Mouse (Mus musculus) CH12.LX (cell line): ENCODE results near the gene Lrtm2. TPM values are rescaled to one million over a fixed set of nuclear protein-coding genes. Genes with fewer than 3 reads are reported as not detected.

ENCODE experiments used
- DNase-seq: peaks from one replicate; pipeline ENCODE4 v3.0.0-alpha.2; 2013; ENCODE audit errors: extremely low read depth
- H3K27ac ChIP-seq: 2 replicates; pipeline ENCODE4 v1.5.1; 2012; ENCODE audit warnings: low read depth, mild to moderate bottlenecking, control low read depth, moderate library complexity; ENCODE audit not compliant: insufficient read depth
- H3K27me3 ChIP-seq: replicated peaks from 2 replicates; pipeline ENCODE3; 2012; ENCODE audit warnings: inconsistent platforms
- H3K36me3 ChIP-seq, 2 experiments: replicated peaks in 1 of 2; 2 replicates each; pipeline versions ENCODE3 to v1.6.1; 2012; ENCODE audit warnings: inconsistent platforms in 1 of 2, low read length in 1 of 2, mild to moderate bottlenecking in 1 of 2, mixed read lengths in 1 of 2, moderate library complexity in 1 of 2; ENCODE audit not compliant: control insufficient read depth in 1 of 2, insufficient read depth in 1 of 2
- H3K4me1 ChIP-seq, 2 experiments: 2 replicates each; pipeline ENCODE4 v1.6.1; 2012; ENCODE audit warnings: inconsistent platforms in 1 of 2, moderate library complexity in 1 of 2; ENCODE audit not compliant: insufficient read depth in 2 of 2, control insufficient read depth in 1 of 2
- H3K4me2 ChIP-seq: 2 replicates; pipeline ENCODE4 v1.6.1; 2012; ENCODE audit warnings: low read depth, mild to moderate bottlenecking, control low read depth; ENCODE audit not compliant: poor library complexity, insufficient read depth, severe bottlenecking
- H3K4me3 ChIP-seq, 3 experiments: fragments of 150-350 bp in 1 of 3; sonication (generic) in 1 of 3; replicated peaks in 1 of 3; 2 replicates each; pipeline versions ENCODE3 to v1.5.1; 2011 to 2012; ENCODE audit warnings: low read depth in 2 of 3, low read length in 2 of 3, mild to moderate bottlenecking in 2 of 3, moderate library complexity in 2 of 3, control low read depth in 1 of 3, improper control_type of control experiment in 1 of 3, inconsistent platforms in 1 of 3, mixed read lengths in 1 of 3; ENCODE audit not compliant: poor library complexity in 1 of 3
- H3K79me2 ChIP-seq: replicated peaks from 2 replicates; pipeline ENCODE4 v1.6.1; 2012; ENCODE audit warnings: mild to moderate bottlenecking, moderate library complexity; ENCODE audit not compliant: control insufficient read depth, poor library complexity, insufficient read depth, severe bottlenecking; ENCODE audit errors: extremely low read depth
- H3K9ac ChIP-seq: 2 replicates; pipeline ENCODE4 v1.6.1; 2012; ENCODE audit warnings: low read depth, mild to moderate bottlenecking, control low read depth, moderate library complexity; ENCODE audit not compliant: insufficient read depth
- H3K9me3 ChIP-seq: replicated peaks from 2 replicates; pipeline ENCODE3; 2012; ENCODE audit warnings: low read length, inconsistent platforms, mixed read lengths
- BHLHE40 ChIP-seq: IDR thresholded peaks from 2 replicates; pipeline ENCODE4 v1.6.1; 2011; ENCODE audit warnings: mild to moderate bottlenecking, low read depth, low read length, improper control_type of control experiment
- CHD1 ChIP-seq: IDR thresholded peaks from 2 replicates; pipeline ENCODE4 v1.6.1; 2012; ENCODE audit warnings: low read depth, low read length, improper control_type of control experiment, inconsistent platforms
- EP300 ChIP-seq: IDR thresholded peaks from 2 replicates; pipeline ENCODE4 v1.6.1; 2011; ENCODE audit warnings: low read length, improper control_type of control experiment
- ETS1 ChIP-seq: conservative IDR thresholded peaks from 2 replicates; pipeline ENCODE4 v1.6.1; 2012; ENCODE audit warnings: low read depth, mild to moderate bottlenecking, inconsistent platforms, low read length, improper control_type of control experiment, moderate library complexity
- IRF4 ChIP-seq: IDR thresholded peaks from 2 replicates; pipeline ENCODE4 v1.6.1; 2014; ENCODE audit warnings: low read depth, mild to moderate bottlenecking, inconsistent platforms, low read length, improper control_type of control experiment
- JUN ChIP-seq: IDR thresholded peaks from 2 replicates; pipeline ENCODE4 v1.6.1; 2011; ENCODE audit warnings: low read depth, mild to moderate bottlenecking, low read length, improper control_type of control experiment, moderate library complexity; ENCODE audit not compliant: insufficient read depth
- MAX ChIP-seq: IDR thresholded peaks from 2 replicates; pipeline ENCODE4 v1.6.1; 2011; ENCODE audit warnings: low read length, improper control_type of control experiment
- MXI1 ChIP-seq: IDR thresholded peaks from 2 replicates; pipeline ENCODE4 v1.6.1; 2011; ENCODE audit warnings: mild to moderate bottlenecking, low read depth, low read length, improper control_type of control experiment
- MYC ChIP-seq: IDR thresholded peaks from 2 replicates; pipeline ENCODE4 v1.6.1; 2011; ENCODE audit warnings: low read depth, mild to moderate bottlenecking, improper control_type of control experiment, low read length
- NRF1 ChIP-seq: IDR thresholded peaks from 2 replicates; pipeline ENCODE4 v1.6.1; 2014; ENCODE audit warnings: low read depth, mild to moderate bottlenecking, inconsistent platforms, low read length, improper control_type of control experiment, moderate library complexity
- POLR2AphosphoS2 ChIP-seq: IDR thresholded peaks from 2 replicates; pipeline ENCODE4 v1.6.1; 2011; ENCODE audit warnings: low read depth, low read length, improper control_type of control experiment
- RAD21 ChIP-seq: IDR thresholded peaks from 2 replicates; pipeline ENCODE4 v1.6.1; 2011; ENCODE audit warnings: low read depth, mild to moderate bottlenecking, low read length, improper control_type of control experiment, moderate library complexity
- TBP ChIP-seq: conservative IDR thresholded peaks from 2 replicates; pipeline ENCODE4 v1.6.1; 2011; ENCODE audit warnings: low read depth, low read length, improper control_type of control experiment
- USF2 ChIP-seq: conservative IDR thresholded peaks from 2 replicates; pipeline ENCODE4 v1.6.1; 2011; ENCODE audit warnings: low read depth, low read length, improper control_type of control experiment
- ZC3H11A ChIP-seq: IDR thresholded peaks from 2 replicates; pipeline ENCODE4 v1.6.1; 2012; ENCODE audit warnings: low read depth, mild to moderate bottlenecking, inconsistent platforms, low read length, improper control_type of control experiment
- dilution Hi-C: fragments of 300-500 bp; cut with MboI; formaldehyde crosslinking; loops from 2 replicates; pipeline ENCODE4 v1.14.3; 2020; ENCODE audit warnings: low sequenced_read_pairs; ENCODE audit not compliant: extremely low pct_unique_long_range_greater_than_20kb, extremely low pct_ligation_motif_present
- in situ Hi-C: fragments of 300-500 bp; cut with MboI; formaldehyde crosslinking; loops from 3 replicates; pipeline ENCODE4 v1.14.3; 2019; ENCODE audit warnings: low sequenced_read_pairs, low pct_ligation_motif_present, low pct_unique_long_range_greater_than_20kb, mixed read lengths
- polyA plus RNA-seq: library from polyadenylated mRNA; unstranded; fragments of >175 nt; gene quantifications from 2 replicates; pipeline ENCODE4 v1.2.1, GENCODE M21; 2012; ENCODE audit warnings: low read depth; ENCODE audit not compliant: insufficient read length
- total RNA-seq, 2 experiments: library from RNA; depleted of rRNA; stranded (reverse); fragments of 300-350 nt in 1 of 2; fragments of >200 nt in 1 of 2; gene quantifications; 2 replicates each; pipeline ENCODE4 v1.2.3; 2012 to 2014

Lrtm2 gene
- total and polyA plus RNA-seq, 3 experiments, result not detected

GRCm38 (mm10) chr6:119358020-119358571 lies 27.5 kb upstream of the Lrtm2 start:
- in situ Hi-C loops, result no loop called here
- dilution Hi-C loops, result no loop called here
- H3K9ac ChIP-seq, result no peak overlapping the region
- no peaks in the 10 kb centered on the region for H3K27me3 ChIP-seq
- TF ChIP-seq ZC3H11A (no peak), EP300 (peak; percentile 89), RAD21 (no peak), TBP (no peak), NRF1 (no peak), BHLHE40 (0 out of 2 replicates have a peak, but pooled peaks have one; percentile 7), ETS1 (no peak), MAX (no peak), JUN (0 out of 2 replicates have a peak, but pooled peaks have one; percentile 13), POLR2AphosphoS2 (no peak), MXI1 (no peak), USF2 (no peak), CHD1 (no peak), MYC (no peak), IRF4 (peak; percentile 89)
- peaks cover 56 to 92% of the 10 kb centered on the region in 2 experiments for H3K36me3 ChIP-seq
- no peaks in the 10 kb centered on the region for H3K9me3 ChIP-seq
- peak; percentile 29 for DNase-seq
- no peak overlapping the region for H3K4me2 ChIP-seq
- no peak overlapping the region for H3K4me3 ChIP-seq
- H3K79me2 ChIP-seq, result no peaks in the 10 kb centered on the region
- H3K4me1 ChIP-seq, result peaks cover 0 to 8% of the 10 kb centered on the region in 2 experiments; a peak in 2 of 4 replicates
- no peak overlapping the region for H3K27ac ChIP-seq

DNA sequence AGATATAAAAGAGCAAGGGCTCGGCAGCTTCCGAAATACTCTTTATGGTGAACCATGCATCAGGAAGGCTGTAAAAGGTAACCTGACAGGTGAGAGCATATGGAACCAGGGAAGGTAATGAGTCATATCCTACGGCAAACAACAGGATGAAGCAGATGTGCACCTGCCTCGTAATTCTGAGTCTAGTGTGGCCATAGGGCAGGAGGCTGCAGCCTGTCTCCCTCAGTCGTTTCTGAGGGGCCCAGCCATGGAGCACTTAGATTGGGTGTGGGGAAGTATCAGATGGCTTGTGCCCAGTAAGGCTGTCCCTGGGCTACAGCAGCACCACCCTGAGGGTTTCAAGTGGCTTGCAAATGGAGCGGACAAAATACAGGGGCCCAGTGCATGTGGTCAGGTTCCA lies 21.9 kb upstream of the Lrtm2 start:
- no peak for TF ChIP-seq ZC3H11A
- no peak for TF ChIP-seq POLR2AphosphoS2
- TF ChIP-seq, all 38 proteins: peak for 0
- Histone ChIP-seq H3K4me2 (no peak overlapping the region), H3K27ac (no peak overlapping the region), H3K4me3 (no peak overlapping the region), H3K36me3 (peaks cover 30 to 55% of the 10 kb centered on the region in 2 experiments), H3K27me3 (no peaks in the 10 kb centered on the region), H3K9me3 (no peaks in the 10 kb centered on the region), H3K9ac (no peak overlapping the region), H3K79me2 (no peaks in the 10 kb centered on the region), H3K4me1 (peaks cover 0 to 18% of the 10 kb centered on the region in 2 experiments; a peak in 2 of 4 replicates)
- dilution Hi-C loops (no loop called here), in situ Hi-C loops (loop anchor here (5.0 kb wide), 1 partner anchor 85 kb away; no protein-coding TSS in a partner anchor)
- DNase-seq, result no peak
